Mouse (Mus musculus): Measurements from ENCODE around the gene Rap1gap. TPM values are rescaled to one million over a fixed set of nuclear protein-coding genes. Genes with fewer than 3 reads are reported as not detected.

Rap1gap gene
- polyA plus RNA-seq, 1 experiment from 2014 or later, result 10.0 TPM

Other genes with a start within 250 kb of the Rap1gap start
- not detected in 2 replicates for gene Cela3b, start 234.2 kb upstream of the Rap1gap start, polyA plus RNA-seq (2014; fragmentation: Nextera tagmentation; extraction: Ambion mirVana)
- not detected in 2 replicates for gene 1700013G24Rik, start 211.4 kb upstream of the Rap1gap start, polyA plus RNA-seq (2014; fragmentation: Nextera tagmentation; extraction: Ambion mirVana)
- gene Hspg2, start 196.0 kb upstream of the Rap1gap start, polyA plus RNA-seq (2014; fragmentation: Nextera tagmentation; extraction: Ambion mirVana), result 18.6 and 21.5 TPM in 2 replicates
- gene Ldlrad2, start 90.2 kb upstream of the Rap1gap start, polyA plus RNA-seq (2014; fragmentation: Nextera tagmentation; extraction: Ambion mirVana), result not detected in 2 replicates
- gene Usp48, start 71.0 kb upstream of the Rap1gap start, polyA plus RNA-seq (2014; fragmentation: Nextera tagmentation; extraction: Ambion mirVana), result 84.6 and 91.9 TPM in 2 replicates
- gene Alpl, start 131.7 kb downstream of the Rap1gap start, polyA plus RNA-seq (2014; fragmentation: Nextera tagmentation; extraction: Ambion mirVana), result 8.2 and 12.3 TPM in 2 replicates
- gene Ece1, start 197.5 kb downstream of the Rap1gap start, polyA plus RNA-seq (2014; fragmentation: Nextera tagmentation; extraction: Ambion mirVana), result 39.5 and 39.8 TPM in 2 replicates